Mouse (Mus musculus): ENCODE results near the gene Rps6ka1. TPM values are rescaled to one million over a fixed set of nuclear protein-coding genes. Genes with fewer than 3 reads are reported as not detected.
"Not testable (repeated sequence)": the region's sequence is repeated elsewhere in the genome, so short reads cannot be mapped to it uniquely, and the experiment has no call there.

The Rps6ka1 gene
- total RNA-seq, 2 experiments from 2014 or later = 18.2 TPM

DNA sequence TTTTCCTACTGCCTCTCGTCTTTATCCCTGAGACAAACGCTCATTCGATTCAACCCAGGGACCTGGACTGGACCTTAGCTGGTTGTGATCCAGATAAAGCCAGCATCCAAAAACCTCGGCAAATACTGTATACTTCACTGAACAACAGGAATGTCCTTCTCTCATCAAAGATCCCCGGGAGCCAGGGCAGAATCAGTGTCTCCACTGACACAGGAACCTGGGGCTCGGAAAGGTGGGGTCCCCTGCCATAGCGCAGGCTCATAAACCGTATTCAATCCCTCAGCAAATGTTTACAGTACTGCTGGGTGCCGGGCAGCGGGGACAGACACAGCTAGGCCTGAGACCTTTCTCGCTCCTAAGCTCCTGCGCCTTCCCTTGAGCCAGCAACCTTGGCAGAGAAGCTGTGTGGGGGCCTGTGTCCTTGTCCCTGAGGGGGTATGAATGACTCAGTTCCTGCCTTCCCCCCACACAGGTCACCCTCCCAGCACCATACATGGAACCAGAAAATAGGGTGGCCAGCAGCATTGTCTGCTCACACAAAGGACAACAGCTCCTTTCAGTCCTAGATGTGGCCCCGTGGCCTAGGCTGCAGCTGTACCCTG, 23.1 kb downstream of the Rps6ka1 start:
- no peak for DNase-seq (ENCODE audit: low spot score in 2 of 2)

DNA sequence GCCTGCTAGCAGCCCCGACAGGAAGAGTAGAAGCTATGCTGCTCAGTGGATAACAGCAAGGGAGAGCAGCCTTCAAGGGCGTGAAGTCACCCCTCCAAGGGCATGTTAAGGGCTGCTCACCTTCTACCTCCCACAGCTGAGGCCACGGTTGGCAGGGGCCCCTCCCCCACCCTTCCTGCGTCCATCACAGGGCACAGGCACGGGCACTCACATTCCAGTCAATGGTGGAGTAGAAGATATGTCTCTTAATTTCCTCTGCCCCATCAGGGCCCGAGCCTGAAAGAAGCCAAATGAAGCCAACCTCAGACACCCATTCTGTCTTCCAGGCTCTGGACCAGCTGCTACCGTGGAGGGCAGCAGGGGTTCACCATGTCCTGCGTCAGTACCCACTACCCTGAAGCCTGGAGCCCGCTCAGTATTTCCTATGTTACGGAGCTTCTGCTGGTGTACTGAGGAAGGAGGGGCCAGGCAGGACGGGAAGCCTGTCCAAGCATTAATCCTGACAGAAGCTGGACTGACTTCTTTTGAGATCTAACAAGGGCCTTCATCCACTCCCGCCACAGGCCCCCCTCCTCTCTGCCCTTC, 23.7 kb downstream of the Rps6ka1 start:
- no peak for DNase-seq (ENCODE audit: low spot score in 2 of 2)

DNA sequence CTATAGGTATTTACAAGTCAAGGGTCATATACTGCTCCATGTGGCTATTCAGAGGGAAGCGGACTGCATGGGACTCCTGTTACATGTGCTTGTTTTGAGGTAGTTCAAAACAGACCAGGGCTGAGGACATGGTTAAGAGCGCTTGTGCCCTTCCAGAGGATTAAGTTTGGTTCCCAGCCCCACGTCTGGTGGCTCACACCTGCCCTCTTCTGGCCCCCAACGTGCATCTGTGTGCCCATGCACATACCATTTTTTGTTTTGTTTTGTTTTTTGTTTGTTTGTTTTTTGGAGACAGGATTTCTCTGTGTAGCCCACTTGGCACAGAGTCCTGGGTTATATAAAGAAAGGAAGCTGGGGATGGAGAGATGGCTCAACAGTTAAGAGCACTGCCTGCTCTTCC, 30.1 kb downstream of the Rps6ka1 start:
- DNase-seq (ENCODE audit: low spot score in 2 of 2) = no peak

DNA sequence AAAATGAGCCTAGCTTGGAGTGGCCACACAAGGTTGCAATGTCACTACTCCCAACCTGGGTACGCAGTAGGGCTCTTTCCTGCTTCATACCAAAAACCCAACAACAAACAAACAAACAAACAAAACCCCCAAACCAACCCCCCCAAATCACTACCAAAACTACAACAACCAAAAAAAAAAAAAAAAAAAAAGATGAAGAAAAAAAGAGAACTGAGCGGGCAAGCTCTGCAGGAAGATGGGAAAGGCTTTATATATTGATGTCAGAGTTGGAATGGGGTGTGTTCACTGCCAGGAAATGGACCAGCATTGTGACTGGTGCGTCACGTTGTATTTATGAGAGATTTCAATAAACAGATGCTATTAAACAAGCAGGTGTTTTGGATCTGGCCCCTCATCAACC, 33.0 kb downstream of the Rps6ka1 start:
- DNase-seq (ENCODE audit: low spot score in 2 of 2) = no peak

DNA sequence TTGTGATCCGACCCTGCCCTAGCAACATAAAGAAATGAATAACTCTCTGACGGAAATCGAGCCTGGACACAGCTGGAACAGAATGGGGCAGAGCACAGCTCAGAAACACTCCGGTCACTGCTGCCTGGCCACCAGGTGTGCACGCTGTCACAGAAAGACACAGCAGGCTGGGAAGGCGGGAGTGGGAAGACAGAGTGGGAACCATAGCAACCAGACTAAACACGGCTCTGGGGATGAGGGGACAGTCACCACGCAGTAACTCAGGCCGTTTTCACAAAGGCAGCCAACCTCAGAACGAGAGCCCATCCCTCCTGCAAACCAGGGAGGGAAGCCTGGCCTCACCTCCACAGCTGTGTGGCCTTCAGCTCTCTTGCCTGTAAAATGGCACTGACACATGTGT, 34.0 kb downstream of the Rps6ka1 start:
- DNase-seq (ENCODE audit: low spot score in 2 of 2) = no peak

DNA sequence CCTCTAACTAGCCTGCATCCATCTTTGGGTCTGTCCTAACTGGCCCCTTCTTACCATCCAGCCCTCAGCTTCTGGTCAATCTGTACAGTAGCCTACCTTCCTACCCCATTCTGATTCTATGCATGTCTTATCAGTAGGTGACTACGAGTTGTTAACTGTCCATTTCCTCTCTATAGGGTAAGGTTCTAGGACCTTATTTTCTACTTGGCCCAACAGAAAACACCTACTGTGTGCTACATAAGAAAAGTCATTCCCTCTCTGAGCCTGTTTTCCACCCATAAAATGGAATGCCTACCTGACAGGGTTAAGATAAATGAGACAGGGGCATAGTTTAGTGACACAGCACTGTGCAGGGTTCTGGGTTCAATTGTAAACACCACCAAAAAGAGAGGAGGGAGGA, 41.0 kb downstream of the Rps6ka1 start:
- no peak for DNase-seq (ENCODE audit: low spot score in 2 of 2)

DNA sequence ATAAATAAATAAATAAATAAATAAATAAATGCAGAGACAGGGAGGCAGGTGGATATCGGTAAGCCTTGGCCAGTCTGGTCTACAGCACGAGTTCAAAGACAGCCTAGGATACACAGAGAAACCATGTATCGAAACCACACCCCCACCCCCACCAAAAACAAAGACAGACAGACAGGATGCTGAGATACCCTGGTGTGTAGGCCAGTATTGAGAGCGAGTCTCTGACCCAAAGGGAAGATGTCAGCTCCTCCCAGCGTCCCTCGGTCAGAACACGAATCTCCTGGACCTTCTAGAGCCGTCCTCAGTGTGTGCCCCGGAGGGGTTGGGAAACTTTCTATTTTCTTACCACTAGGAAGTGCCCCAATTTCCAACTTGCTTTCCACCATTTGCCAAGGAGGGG, 42.5 kb downstream of the Rps6ka1 start:
- no peak for DNase-seq (ENCODE audit: low spot score in 2 of 2)

DNA sequence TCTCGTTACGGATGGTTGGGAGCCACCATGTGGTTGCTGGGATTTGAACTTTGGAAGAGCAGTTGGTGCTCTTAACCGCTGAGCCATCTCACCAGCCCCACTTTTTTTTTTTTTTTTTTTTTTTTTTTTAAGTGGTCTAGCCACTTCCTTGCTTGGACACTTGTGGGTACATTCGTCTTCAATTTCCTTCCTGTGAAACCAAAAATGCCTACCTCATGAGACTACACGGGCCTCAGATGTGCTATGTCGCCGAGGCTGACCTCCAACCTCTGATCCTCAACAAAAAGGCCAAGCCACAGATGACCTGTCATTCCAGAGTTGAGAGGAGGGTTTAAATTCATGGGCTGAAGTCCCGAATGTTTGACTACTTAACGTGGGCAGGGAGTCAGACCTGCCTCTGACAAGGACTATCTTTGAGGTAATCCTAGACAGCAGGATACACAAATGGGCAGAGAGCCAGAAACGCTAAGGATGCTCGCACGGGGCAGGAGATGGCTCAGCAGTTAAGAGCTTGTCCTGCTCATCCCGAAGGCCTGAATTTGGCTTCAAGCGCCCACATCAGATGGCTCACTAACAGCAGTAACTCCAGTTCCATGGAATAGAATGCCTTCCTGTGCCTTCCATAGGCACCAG, 43.3 kb downstream of the Rps6ka1 start:
- DNase-seq (ENCODE audit: low spot score in 2 of 2) = no peak

DNA sequence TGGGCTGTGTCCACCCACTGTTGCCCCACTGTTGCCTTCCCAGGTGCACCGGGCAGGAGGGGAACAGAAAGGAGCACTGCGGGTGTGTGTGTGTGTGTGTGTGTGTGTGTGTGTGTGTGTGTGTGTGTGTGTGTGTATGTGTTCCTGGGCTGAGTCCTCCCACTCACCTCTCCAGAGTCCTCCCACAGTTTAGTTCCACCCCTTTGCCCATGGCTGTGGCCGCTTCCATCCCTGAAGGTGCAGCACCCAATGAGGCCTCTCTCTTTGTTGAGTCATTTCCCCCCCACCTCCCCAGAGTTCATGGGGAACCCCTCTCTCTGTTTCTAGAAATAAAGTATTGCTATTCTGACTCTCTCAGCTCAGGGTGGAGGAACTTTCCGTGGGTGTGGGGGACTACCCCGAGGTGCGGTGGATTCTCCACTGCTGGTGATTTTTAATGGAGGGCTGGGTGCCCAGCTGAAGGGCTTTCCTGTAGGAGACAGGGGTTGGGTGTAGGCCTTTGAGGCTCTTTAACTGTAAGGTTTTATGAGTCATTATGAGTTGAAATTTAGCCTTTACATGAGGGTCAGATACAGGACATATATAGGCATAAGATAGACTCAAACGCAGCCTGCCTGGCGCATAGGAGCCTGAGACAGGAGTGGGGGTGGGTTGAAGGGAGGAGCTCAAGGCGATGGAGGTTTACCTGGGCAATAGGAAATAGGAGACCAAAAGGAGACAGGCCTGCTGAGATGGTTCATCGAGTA, 44.4 kb downstream of the Rps6ka1 start:
- DNase-seq (ENCODE audit: low spot score in 2 of 2) = no peak

DNA sequence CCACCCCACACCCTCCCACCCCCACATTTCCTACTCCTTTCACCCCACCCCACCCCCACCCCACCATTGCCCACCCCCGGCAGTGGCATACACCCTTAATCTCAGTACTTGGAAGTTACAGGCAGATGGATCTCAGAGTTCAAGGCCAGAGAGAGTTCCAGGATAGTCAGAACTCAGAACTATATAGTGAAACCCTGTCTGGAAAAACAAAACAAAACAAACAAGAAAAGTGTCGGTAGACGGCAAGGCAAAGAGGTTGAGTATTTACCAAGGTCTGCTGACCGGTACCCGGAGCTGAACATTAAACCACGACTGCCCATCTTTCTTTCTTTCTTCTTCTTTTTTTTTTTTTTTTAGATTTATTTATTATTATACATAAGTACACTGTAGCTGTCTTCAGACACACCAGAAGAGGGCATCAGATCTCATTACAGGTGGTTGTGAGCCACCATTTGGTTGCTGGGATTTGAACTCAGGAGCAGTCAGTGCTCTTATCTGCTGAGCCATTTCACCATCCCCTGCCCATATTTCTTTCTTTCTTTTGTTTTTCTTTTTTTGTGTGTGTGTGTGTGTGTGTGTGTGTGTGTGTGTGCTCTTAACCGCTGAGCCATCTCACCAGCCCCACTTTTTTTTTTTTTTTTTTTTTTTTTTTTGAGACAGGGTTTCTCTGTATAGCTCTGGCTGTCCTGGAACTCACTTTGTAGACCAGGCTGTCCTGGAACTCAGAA, 45.7 kb downstream of the Rps6ka1 start:
- DNase-seq (ENCODE audit: low spot score in 2 of 2) = not testable (repeated sequence)

DNA sequence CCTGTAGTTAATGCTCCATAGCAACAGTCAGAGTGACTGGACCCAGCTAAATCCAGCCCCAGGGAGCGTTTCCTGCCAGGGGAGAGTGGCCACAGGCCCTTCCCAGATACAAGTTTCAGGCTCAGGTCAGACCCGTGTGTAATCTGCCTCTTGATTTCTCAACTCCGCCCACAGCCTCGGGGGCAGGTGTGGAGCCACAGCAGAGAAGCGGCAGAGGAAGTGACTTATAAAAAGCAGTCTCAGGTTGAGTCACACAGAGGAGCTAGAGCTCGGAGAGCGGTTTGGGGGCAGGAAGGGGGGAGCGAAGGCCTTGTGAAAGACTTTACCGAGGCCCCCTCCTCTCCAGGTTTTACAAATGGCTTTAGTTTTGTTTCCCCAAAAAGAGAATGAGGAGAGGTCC, 46.6 kb downstream of the Rps6ka1 start:
- no peak for DNase-seq (ENCODE audit: low spot score in 2 of 2)

DNA sequence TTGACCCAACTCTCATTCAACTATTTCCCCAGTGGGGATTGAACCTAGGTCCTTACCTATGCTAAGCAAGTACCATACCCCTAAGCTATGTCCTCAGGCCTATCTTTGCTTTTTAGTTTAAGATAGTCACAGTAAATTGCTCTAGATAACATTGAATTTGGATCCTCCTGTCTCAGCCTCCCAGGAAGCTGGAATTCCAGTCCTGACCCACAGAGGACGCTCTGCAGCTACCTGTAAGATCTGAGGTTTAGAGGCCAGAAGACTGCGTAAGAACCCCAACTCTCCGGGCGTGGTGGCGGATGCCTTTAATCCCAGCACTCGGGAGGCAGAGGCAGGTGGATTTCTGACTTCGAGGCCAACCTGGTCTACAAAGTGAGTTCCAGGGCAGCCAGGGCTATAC, 47.1 kb downstream of the Rps6ka1 start:
- no peak for DNase-seq (ENCODE audit: low spot score in 2 of 2)

DNA sequence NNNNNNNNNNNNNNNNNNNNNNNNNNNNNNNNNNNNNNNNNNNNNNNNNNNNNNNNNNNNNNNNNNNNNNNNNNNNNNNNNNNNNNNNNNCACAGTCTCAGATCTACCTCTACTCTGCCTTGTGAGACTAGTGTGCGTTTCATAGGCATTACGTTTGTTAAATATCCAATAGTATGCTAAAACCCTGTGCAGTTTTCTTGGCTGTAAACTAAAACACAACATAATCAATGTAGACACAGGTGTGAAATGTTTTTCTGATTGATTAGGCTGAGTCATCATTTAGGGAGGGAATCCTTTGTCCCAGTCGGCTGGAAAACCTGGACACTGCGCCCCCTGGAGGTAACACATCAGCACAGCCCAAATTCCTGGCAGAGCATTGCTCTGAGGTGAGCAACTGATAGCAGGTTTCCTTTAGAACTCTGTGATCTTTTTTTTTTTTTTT, 48.2 kb downstream of the Rps6ka1 start:
- DNase-seq (ENCODE audit: low spot score in 2 of 2) = peak; percentile 34 to 39

DNA sequence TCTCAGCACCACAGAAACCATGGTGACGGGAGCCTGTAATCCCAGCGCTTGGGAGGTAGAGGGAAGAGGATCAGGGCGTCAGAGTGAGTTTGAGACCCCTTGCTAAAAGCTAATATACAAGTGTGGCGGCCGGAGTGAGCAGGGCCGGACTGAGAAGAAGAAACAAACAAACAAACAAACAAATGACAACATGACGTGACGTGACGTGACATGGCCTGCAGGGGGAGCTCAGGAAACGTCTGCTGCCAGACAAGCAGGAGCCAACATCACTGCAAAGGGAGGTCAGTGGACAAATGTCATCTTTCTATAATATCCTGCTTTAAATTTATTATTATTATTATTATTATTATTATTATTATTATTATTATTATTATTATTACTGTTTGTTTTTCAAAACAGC, 51.0 kb downstream of the Rps6ka1 start:
- DNase-seq (ENCODE audit: low spot score in 2 of 2) = peak; percentile 41 to 53

DNA sequence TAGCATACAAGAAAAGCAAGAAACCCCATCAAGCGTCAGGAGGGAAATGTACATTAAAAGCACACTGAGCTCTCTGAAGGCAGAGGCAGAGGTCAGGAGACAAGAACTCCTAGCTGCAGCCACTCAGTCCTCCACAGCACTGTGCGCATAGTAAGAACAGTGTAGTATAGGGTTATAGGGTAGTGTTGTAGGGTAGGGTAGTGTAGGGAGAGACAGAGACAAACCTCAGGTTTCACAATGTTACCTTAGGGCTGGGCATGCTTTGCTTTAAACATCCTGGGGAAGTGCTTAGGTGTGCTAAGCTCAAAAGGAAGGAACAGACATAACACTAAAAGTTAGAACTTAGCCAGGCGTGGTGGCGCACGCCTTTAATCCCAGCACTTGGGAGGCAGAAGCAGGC, 52.4 kb downstream of the Rps6ka1 start:
- DNase-seq (ENCODE audit: low spot score in 2 of 2) = no peak

DNA sequence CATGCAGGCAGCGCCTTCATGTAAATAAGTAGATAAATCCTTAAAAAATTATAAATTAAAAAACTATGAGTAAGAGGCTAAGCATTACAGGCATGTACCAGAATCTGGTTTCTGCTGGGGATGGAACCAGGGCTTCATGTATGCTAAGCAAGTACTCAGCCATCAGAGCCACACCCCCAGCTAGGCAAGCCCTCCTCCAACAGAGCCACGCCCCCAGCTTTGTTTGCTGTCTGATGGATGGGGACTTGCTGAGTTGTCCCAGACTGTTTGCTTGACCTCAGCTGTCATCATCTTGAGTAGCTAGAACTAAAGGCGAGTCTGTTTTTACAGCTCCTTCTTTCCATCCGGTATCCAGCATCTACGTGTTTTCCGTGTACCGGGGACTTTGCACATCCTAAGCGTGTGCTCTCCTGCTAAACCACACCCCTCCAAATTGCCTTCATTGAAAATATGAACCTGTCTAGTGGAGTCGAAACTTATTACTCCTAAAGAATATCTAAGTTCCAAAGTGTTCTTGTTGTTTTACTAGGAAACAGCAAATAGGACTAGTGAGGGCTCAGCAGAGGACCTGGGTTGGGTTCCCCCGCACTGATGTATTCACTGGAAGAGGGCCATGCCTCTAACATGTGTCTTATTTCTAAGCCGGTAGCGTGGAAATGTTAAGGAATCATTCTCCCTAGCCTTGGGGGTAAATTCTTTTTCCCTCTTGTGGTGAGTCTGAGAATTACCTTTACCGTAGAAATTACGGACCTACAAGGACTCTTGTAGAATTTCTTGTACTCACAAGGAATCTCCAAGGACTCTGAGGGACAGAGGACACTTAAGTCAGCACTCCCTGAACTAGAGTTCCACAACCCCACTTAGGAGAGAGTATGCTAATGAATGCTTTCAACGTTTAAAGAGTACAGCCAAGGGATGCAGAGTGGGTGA, 54.4 kb downstream of the Rps6ka1 start:
- DNase-seq (ENCODE audit: low spot score in 2 of 2) = no peak

DNA sequence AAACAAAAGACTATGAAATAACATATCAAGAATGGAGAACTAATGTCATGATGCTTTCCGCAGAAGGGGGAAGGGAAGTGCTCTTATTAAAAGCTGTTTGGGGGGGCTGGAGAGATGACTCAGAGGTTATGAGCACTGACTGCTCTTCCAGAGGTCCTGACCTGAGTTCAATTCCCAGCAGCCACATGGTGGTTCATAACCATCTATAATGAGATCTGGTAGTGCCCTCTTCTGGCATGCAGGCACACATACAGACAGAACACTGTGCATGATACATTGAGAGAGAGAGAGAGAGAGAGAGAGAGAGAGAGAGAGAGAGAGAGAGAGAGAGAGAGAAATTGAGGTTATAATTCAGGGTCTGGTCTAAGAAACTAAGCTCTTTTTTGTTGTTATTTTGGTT, 57.1 kb downstream of the Rps6ka1 start:
- no peak for DNase-seq (ENCODE audit: low spot score in 2 of 2)

DNA sequence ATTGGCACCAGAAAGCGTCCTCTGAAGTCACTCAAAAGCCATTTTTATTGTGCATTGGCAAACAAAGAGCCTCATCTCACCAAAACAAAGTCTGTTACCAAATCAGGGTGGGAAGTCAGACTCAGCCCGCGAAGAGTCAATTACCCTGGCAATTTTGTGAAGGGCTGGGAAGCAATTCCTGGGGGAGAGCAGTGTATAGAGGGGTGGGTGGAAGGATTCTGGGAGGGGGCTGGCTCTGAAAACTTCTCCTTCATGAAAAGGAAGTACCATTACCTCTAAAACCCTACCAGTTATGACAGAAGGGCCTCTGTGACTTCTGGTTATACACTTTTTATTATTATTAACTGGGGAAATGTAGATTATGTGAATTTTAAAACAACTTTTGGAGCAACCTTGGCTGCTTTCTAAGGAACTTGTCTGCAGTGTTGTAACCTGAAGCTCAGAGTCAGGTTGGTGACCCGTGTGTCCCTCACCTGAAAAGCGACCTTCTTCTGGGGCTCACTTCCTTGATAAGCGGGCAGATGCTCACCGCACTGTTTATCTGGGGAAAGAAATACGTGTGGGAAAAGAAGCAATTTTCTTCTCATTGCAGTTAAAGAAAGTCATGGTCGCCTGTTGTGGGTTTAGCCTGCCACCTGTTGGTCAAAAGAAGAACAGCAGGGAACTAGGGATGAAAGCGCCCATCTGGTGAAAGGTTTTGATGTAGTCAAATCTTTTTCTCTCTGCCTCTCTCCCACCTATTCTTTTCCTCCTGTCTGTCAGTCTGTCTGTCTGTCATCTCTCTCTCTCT, 58.1 kb downstream of the Rps6ka1 start:
- peak; percentile 85 to 86 for DNase-seq (ENCODE audit: low spot score in 2 of 2)

DNA sequence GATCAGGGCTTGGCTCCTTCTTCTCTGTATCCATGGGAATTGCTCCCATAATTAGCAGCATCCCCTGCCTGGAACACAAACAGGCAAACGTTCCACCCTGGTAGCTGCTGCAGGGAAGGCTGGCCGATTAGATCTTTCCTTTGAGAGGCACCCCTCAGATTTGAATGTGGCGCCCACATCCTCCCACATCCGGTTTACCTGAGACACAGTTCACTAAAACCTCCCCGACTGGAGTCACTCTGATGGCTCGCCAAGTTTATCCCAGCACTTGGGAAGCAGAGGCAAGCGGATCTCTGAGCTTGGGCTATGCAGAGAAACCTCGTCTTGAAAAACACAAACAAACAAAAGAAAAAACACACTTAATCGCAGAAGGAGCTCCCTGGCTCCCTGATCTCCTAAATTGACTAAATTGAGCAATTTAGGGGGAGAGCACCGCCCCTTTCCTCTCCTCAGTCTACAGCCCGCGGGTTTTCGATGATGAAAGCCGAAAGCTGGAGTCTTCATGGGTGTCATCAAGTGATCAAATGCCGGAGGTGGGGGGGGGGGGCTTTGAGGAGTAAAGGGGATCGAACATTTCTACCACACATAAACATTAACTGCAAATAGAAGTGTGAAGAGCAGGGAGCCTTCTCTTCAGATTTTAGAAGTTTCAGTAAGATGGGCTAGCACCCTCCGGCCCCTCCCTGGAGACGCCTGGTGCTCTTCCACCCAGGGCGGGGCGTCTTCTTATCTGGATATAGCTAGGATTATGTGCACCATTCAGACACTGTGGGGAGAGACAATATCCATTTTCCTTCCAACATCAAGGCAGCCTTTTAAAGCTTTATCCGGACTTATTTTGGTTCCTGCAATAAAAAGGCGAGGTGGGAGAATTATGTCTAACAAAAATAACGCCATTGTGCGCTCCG, 59.5 kb downstream of the Rps6ka1 start:
- DNase-seq (ENCODE audit: low spot score in 2 of 2) = no peak

All from layer of hippocampus, postnatal 10 days (tissue).